12 mouse cellular contexts compared by ENCODE assay signal in genomic region chr6:96000011-96000476, GRCm38 (mm10).
A peak's percentile ranks its signal among the peaks of the same experiment; 100 is the strongest.
DNase-seq lines count a peak whose midpoint lies in the region; ATAC-seq and TF ChIP-seq lines count a peak whose summit lies in the region.
"Had no signal": no experiment of that assay in that cellular context is flagged by ENCODE, and none has a peak within 500 bp of the region (broad histone marks: within the 10 kb centered on the region; RNA-seq: fewer than 3 reads in every experiment).

No protein-coding gene starts in this region.

- ATAC-seq in forebrain, embryonic 13.5 days, result peak; percentile 51; the same call in 1 of the 2 replicates
- ATAC-seq in midbrain, postnatal 0 days (ENCODE audit: low FRiP score), result no peak
- ATAC-seq: intestine, embryonic 15.5 days had no signal

- no peak overlapping the region for H3K4me2 ChIP-seq in forebrain, embryonic 13.5 days
- H3K4me2 ChIP-seq in midbrain, postnatal 0 days (ENCODE audit: low read depth, low read length, poor library complexity, severe bottlenecking), result no peak overlapping the region
- H3K4me2 ChIP-seq: intestine, embryonic 15.5 days had no signal

- no peaks in the 10 kb centered on the region for H3K27me3 ChIP-seq in forebrain, embryonic 13.5 days
- no peaks in the 10 kb centered on the region for H3K27me3 ChIP-seq in forebrain, embryonic 10.5 days (ENCODE audit: poor library complexity, severe bottlenecking)
- no peaks in the 10 kb centered on the region for H3K27me3 ChIP-seq in midbrain, postnatal 0 days (ENCODE audit: insufficient read depth, low read length)
- H3K27me3 ChIP-seq: intestine, embryonic 15.5 days had no signal

- H3K4me3 ChIP-seq in forebrain, embryonic 13.5 days, result no peak overlapping the region
- H3K4me3 ChIP-seq in forebrain, embryonic 10.5 days, result no peak overlapping the region
- H3K4me3 ChIP-seq in layer of hippocampus, adult 2 months, result no peak overlapping the region
- H3K4me3 ChIP-seq in midbrain, postnatal 0 days (ENCODE audit: low read depth, low read length), result no peak overlapping the region
- H3K4me3 ChIP-seq: heart, embryonic 10.5 days; intestine, embryonic 15.5 days had no signal

- TF ChIP-seq CTCF in layer of hippocampus, adult 2 months (conservative IDR thresholded peaks at IDR 0.05), result no peak
- no peak for TF ChIP-seq CTCF in midbrain, postnatal 0 days (IDR thresholded peaks at IDR 0.05)

- 73% methylated on average over 10 of the region's 10 CpGs for WGBS in forebrain, embryonic 13.5 days
- WGBS in forebrain, embryonic 10.5 days, result 95% methylated on average over 10 of the region's 10 CpGs
- WGBS in midbrain, postnatal 0 days, result 61% methylated on average over 10 of the region's 10 CpGs

- no peaks in the 10 kb centered on the region for H3K4me1 ChIP-seq in forebrain, embryonic 13.5 days
- no peaks in the 10 kb centered on the region for H3K4me1 ChIP-seq in forebrain, embryonic 10.5 days
- H3K4me1 ChIP-seq in midbrain, postnatal 0 days (ENCODE audit: insufficient read depth, low read length), result no peaks in the 10 kb centered on the region
- H3K4me1 ChIP-seq: heart, embryonic 10.5 days; intestine, embryonic 15.5 days had no signal

- no peaks in the 10 kb centered on the region for H3K9me3 ChIP-seq in forebrain, embryonic 13.5 days (replicated peaks)
- H3K9me3 ChIP-seq in forebrain, embryonic 10.5 days, result no peaks in the 10 kb centered on the region
- H3K9me3 ChIP-seq in midbrain, postnatal 0 days (ENCODE audit: low read length), result no peaks in the 10 kb centered on the region
- H3K9me3 ChIP-seq: heart, embryonic 10.5 days; intestine, embryonic 15.5 days had no signal

- no peaks in the 10 kb centered on the region for H3K36me3 ChIP-seq in forebrain, embryonic 13.5 days (ENCODE audit: poor library complexity, severe bottlenecking)
- no peaks in the 10 kb centered on the region for H3K36me3 ChIP-seq in forebrain, embryonic 10.5 days (replicated peaks)
- no peaks in the 10 kb centered on the region for H3K36me3 ChIP-seq in midbrain, postnatal 0 days (ENCODE audit: insufficient read depth, low read length)
- H3K36me3 ChIP-seq: heart, embryonic 10.5 days; intestine, embryonic 15.5 days had no signal

- no peak overlapping the region for H3K27ac ChIP-seq in forebrain, embryonic 13.5 days
- no peak overlapping the region for H3K27ac ChIP-seq in forebrain, embryonic 10.5 days
- H3K27ac ChIP-seq in layer of hippocampus, adult 2 months, result no peak overlapping the region
- H3K27ac ChIP-seq in midbrain, postnatal 0 days (ENCODE audit: low read depth, low read length), result no peak overlapping the region
- H3K27ac ChIP-seq: heart, embryonic 10.5 days; intestine, embryonic 15.5 days had no signal

- H3K9ac ChIP-seq in forebrain, embryonic 13.5 days, result no peak overlapping the region
- H3K9ac ChIP-seq in midbrain, postnatal 0 days (replicated peaks; ENCODE audit: low read length, poor library complexity, severe bottlenecking), result no peak overlapping the region
- H3K9ac ChIP-seq: intestine, embryonic 15.5 days had no signal

- DNase-seq in forebrain, embryonic 10.5 days (ENCODE audit: extremely low spot score, low spot score), result no peak
- peak; percentile 71 for DNase-seq in NIH3T3 (ENCODE audit: low read depth)
- peak; percentile 35 to 72 for DNase-seq in layer of hippocampus, adult 2 months (ENCODE audit: low spot score in 2 of 2)
- DNase-seq in midbrain, postnatal 0 days (ENCODE audit: low spot score), result peak; percentile 22
- DNase-seq in urinary bladder, adult 2 months (ENCODE audit: low spot score), result no peak
- no peak for DNase-seq in T-cell, adult 2 months (ENCODE audit: low spot score)
- no peak for DNase-seq in gastrocnemius, adult 8-10 months (ENCODE audit: low spot score in 2 of 2)
- DNase-seq: adrenal gland, postnatal 14 days; cerebellum, postnatal 14 days had no signal

Comparison
In these comparisons a context has a peak if more than half of its experiments do, and no peak if none do; other contexts are left out.
1. DNase-seq: peak in NIH3T3 (single experiment), layer of hippocampus, adult 2 months (2 of 2) and midbrain, postnatal 0 days (single experiment); none in forebrain, embryonic 10.5 days (single experiment), urinary bladder, adult 2 months (single experiment), T-cell, adult 2 months (single experiment) and gastrocnemius, adult 8-10 months (0 of 2).